Mouse (Mus musculus): ENCODE measurements around the gene Wnt3a. TPM values are rescaled to one million over a fixed set of nuclear protein-coding genes. Genes with fewer than 3 reads are reported as not detected.

Wnt3a gene
- not detected for polyA plus RNA-seq (2017; shearing (Covaris generic))

DNA sequence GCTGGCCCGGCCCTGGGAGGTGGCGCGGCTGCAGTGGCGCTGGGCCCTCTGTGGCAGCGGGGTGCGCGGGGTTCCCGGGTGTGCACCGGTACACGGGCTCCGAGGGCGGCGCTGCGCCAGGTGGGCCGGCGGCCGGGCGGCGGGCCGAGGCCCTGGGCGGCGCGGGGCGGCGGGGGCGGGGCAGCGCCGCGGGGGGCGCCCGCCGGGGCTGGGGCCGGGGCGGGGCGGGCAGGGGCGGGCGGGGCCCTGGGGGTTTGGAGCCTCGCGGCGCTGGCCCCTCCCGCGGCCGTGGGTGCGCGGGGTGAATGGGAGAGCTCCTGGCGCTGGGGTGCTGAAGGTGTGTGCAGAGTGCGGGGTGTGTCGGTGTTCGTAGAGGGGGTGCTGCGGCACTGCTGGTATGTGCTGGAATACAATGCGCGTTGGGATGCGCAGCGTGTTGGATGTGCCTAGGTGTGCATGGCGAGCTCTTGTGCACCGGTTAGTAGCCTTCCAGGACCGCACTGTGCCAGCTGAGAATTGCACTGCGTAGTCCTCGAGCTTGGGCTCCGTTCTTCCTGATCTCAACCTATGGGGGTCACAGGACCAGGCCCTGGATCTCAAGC lies at the start of gene Wnt3a:
TSS of gene Wnt3a (minus strand) at position 51 of the 602 bp plus-strand sequence.

DNA sequence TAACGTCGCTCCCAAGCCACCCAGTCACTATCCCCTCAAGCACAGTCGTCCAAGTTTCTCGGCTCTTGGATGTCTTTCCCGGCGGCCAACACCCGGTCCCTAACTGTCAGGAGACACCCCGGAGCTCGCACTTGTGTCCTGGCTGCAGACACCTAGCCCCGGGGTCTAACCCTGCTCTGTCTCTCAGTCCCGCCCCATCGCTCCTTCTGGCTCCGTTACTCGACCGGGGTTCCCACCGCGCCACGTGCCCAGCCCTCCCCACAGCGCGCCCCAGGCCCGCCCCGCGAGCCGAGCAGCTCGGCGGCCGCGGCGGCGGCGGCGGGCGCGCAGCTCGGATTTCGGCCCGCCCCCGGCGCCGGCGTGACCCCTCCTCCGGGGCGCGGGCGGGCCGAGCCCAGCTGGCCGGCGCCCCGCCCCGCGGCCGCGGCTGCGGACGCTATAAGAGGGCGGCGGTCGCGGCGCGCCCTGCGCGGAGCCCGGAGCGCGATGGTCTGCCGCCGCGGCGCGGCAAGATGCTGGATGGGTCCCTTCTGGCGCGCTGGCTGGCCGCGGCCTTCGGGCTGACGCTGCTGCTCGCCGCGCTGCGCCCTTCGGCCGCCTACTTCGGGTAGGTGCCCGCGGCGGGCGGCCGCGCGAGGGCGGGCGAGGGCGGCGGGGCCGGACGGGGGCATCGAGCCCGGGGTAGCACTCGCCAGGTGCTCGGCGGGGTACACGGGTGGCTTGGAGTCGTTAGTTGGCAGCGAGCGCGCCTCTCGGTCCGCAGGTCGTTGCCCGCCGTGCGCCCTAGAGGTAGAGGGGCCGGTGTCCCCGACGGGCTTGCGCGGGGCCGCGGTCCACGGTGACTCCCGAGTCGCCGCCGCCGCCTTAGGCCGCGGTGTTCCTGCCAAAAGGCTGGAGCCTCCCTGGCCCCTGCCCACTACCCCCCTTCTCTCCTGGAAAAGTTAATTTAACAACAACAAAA lies 16.2 kb upstream of the Wnt3a start, which contains the start of gene Wnt9a:
TSS of gene Wnt9a (plus strand) at position 468 of the 961 bp plus-strand sequence.

GRCm38 (mm10) chr11:59228122-59228953 lies 62.2 kb downstream of the Wnt3a start, which contains the start of gene Arf1:
Gene Arf1, minus strand, starts transcription at chr11:59228270.

GRCm38 (mm10) chr11:59208153-59208831 lies 82.3 kb downstream of the Wnt3a start, which contains the start of gene 2310033P09Rik:
Gene 2310033P09Rik, plus strand, starts transcription at chr11:59208321.

GRCm38 (mm10) chr11:59202081-59202995 lies 88.2 kb downstream of the Wnt3a start, which contains the start of gene Mrpl55:
Gene Mrpl55, plus strand, starts transcription at chr11:59202486.

Other genes starting within 250 kb of the Wnt3a start
- not detected for gene Obscn, start 154.3 kb downstream of the Wnt3a start, polyA plus RNA-seq (2017; shearing (Covaris generic))
- 2.2 TPM for gene Iba57, start 127.0 kb downstream of the Wnt3a start, polyA plus RNA-seq (2017; shearing (Covaris generic))
- not detected for gene Gjc2, start 107.5 kb downstream of the Wnt3a start, polyA plus RNA-seq (2017; shearing (Covaris generic))
- 88.8 TPM for gene Guk1, start 98.5 kb downstream of the Wnt3a start, polyA plus RNA-seq (2017; shearing (Covaris generic))
- gene Mrpl55, start 88.3 kb downstream of the Wnt3a start, polyA plus RNA-seq (2017; shearing (Covaris generic)): 48.5 TPM
- gene 2310033P09Rik, start 82.4 kb downstream of the Wnt3a start, polyA plus RNA-seq (2017; shearing (Covaris generic)): 40.1 TPM
- gene Arf1, start 62.5 kb downstream of the Wnt3a start, polyA plus RNA-seq (2017; shearing (Covaris generic)): 545 TPM
- gene Wnt9a, start 16.2 kb upstream of the Wnt3a start, polyA plus RNA-seq (2017; shearing (Covaris generic)): not detected
- gene Prss38, start 84.9 kb upstream of the Wnt3a start, polyA plus RNA-seq (2017; shearing (Covaris generic)): not detected
- gene Jmjd4, start 159.3 kb upstream of the Wnt3a start, polyA plus RNA-seq (2017; shearing (Covaris generic)): 10.7 TPM
- 62.5 TPM for gene Snap47, start 160.4 kb upstream of the Wnt3a start, polyA plus RNA-seq (2017; shearing (Covaris generic))
- 4.6 TPM for gene Zfp867, start 181.7 kb upstream of the Wnt3a start, polyA plus RNA-seq (2017; shearing (Covaris generic))
- gene Zkscan17, start 236.0 kb upstream of the Wnt3a start, polyA plus RNA-seq (2017; shearing (Covaris generic)): 33.4 TPM